Mouse (Mus musculus) adrenal gland, adult (tissue): ENCODE results near the gene Enpp6.

Experiments used
- DNase-seq, 2 experiments: peaks; one replicate each; pipeline ENCODE4 v3.0.0; 2022 to 2023; ENCODE audit warnings: low spot score in 1 of 2; ENCODE audit not compliant: inconsistent age in 2 of 2

Gene Enpp6

DNA sequence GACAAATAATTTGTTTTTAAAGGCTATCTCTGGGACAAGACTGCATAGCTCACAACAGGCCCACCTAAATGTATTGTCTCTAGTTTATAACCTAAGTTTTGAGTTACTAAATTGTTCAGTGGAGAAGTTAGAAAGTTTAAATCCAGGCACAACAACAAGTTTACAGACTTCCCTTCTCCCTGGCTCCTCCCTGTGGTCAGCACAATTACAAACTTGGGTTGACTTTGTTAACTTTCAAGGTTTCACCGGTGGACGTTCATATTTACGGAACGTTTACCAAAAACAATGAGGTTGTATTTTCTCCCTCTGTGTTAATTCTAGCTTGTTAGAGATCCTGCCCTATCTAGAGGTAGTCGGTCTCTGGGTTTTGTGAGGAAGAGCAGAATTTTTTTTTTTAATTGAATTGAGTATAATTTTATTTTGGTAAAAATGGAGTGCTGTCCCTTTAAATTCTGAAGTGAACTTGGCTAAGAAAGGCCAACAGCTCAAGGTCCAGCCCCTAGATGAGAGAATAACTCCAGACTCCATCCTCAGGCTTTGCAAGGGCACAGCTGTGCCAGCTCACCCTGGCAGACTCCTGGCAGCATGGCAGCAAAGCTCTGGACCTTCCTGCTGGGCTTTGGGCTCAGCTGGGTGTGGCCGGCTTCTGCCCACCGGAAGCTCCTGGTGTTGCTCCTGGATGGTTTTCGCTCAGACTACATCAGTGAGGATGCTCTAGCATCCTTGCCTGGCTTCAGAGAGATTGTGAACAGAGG is at the start of gene Enpp6:
Gene Enpp6 (plus strand): TSS at position 502 of the 755 bp plus-strand sequence.
- DNase-seq: peak; percentile 37 to 66

- no peak for DNase-seq
Observed at GRCm38 (mm10) chr8:46938218-46938617, 48.5 kb upstream of the Enpp6 start.

DNA sequence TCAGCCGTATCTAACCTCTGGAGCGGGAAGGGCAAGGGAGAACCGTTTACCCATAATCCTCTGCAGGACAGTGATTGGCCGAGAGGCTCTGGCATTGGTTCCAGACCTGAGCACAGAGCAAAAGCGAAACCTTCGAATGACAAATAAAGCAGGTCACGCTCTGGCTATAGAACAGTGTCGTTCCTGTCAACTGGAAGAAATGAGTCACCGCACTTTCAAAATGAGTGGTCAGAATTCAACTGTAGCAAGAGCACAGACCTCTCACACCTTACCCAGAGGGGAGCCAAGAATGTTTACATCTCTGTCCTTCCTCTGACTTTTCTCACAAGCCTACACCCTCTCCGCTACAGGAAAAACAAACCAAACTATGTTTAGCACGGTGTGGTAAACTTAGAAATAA is 45.4 kb upstream of the Enpp6 start:
- peak; percentile 53 to 81 for DNase-seq

DNA sequence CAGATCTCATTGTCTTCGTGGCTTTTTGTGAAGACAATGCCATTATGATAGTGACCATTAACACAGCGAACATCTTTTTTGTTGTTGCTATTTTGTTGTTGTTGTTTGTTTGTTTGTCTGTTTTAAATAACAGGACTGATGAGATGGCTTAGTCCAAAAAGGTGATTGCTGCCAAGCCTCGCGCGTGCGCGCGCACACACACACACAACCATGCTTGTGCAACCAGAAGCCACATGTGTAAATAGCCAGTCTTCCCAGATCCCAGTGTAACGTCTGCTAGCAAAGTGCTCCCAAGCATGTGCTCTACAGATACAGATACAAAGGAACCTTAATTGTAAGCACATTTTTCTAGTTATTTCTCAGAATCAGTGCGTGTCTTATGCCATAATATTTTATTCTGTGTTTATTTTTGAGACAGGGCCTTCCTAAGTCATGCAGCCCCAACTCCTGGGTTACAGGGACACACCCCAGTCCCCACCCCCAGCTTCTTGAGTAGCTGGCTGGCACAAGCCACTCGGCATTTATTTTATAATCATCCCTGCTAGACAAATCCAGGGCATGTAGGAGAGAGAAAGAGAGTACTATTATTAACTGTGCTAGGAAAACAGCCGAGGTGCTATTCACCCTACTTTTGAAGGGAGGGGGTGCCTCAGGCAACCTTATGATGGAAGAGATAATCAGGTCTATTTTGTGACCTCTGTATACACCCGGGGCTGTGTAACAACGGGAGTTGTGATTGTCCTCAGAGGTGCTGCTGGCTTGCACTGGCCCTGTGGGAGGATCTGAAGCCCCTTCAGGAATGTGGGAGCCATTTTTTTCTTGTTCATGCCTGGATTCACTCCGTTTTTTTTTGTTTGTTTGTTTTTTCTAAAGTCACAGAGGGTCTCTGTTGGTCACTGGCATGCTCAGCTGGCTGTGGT is 44.7 kb upstream of the Enpp6 start:
- DNase-seq: no peak

DNA sequence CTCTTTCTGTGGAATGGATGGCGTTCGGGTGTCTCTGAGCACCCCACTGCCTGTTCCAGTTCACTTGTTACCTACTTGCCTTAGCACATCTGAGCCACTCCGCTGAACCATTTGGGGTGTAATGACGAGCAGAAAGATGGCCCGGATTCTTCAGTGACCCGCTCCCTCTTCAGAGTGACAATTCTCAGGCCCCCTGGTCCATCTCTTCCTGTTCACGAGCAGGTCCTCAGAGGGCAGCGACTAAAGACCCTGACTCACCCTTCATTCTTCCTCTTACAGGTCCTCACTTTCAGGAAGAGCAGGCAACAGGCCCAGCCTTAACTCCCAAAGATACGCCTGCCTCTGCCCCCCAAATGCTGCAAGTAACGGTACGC is 44.0 kb upstream of the Enpp6 start:
- DNase-seq: no peak

DNA sequence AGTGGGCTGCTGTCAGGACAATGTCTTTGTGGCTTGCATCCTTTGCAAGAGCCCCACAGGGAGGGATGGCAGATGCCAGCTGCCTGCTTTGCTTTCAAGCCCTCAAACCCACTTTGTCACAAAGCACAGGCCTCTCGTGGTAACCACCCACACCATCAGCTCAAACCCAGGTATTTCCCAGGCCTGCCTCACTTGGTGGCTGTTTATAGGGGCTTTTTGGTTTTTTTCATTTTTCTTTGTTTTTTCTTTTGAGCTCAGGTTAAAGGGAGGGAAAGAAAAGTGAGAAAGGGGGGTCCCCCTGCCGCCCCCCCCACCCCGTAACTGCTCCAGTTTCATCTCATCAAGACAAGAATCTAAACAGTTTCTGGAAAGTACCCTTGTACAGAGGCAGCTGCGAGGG is 43.4 kb upstream of the Enpp6 start:
- no peak for DNase-seq

- DNase-seq: peak in 1 of 2 experiments; percentile 62
Observed at GRCm38 (mm10) chr8:46946181-46946580, 40.5 kb upstream of the Enpp6 start.

GRCm38 (mm10) chr8:46948091-46948757 is 38.5 kb upstream of the Enpp6 start:
- DNase-seq: no peak

DNA sequence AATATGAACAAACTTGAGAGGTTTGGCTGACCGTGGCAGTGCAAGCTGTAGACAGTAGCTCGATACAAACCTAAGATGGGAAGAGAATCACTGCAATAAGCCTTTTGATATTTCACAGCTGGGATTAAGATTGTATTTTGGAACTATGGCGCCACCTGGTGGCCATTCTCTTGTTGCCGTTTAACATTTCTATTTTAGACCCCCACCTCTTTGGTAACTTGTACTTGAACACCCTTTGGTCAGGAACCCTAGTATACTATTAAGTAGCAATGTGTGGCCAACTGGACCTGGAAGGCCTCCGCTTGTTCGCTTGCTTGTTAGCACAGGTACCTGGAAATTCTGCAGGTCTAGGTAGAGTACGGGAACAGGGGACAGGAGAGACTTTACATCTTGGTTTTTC is 33.2 kb upstream of the Enpp6 start:
- peak; percentile 50 to 87 for DNase-seq

DNA sequence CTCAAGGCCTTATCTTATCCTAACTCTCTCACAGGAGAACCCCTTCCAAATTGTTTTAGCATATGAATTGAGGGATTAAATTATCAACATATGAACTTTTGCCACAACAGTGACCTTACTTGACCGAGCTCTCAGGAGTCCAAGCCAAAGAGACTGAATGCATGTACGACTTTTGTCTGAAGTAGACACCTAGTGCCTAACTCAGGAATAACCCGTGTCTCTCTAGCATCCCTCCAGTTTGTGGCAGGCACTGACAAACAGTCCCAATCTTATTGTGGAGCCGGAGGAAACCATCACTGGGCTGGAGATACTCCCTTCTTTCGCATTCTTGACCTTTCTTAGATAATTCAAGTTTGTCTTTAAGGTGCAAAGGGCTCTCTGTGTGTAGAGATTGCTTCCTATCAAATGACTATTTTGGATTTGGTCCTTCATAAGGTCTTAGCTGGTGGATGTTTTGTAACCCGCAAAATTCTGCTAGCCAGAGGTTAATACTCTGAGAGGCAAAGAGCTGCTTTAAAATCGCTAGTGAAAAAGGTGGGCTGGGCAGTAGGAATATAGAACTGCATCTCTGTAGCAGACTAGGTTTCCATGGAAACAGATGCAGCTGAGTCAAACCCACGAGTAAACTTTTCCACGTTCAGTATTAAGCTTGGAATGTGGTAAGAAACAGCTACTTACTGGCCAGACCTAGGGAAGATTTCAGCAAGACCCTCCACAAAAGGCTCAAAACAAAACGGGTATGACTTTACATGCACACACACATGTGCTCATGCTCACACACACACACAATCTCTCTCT is 23.9 kb upstream of the Enpp6 start:
- no peak for DNase-seq

- DNase-seq: no peak
Observed at GRCm38 (mm10) chr8:46963619-46964145, 23.0 kb upstream of the Enpp6 start.

- no peak for DNase-seq
Observed at GRCm38 (mm10) chr8:46965812-46966211, 20.9 kb upstream of the Enpp6 start.

GRCm38 (mm10) chr8:46968721-46969120 is 18.0 kb upstream of the Enpp6 start:
- no peak for DNase-seq

GRCm38 (mm10) chr8:46969386-46969785 is 17.3 kb upstream of the Enpp6 start:
- no peak for DNase-seq

DNA sequence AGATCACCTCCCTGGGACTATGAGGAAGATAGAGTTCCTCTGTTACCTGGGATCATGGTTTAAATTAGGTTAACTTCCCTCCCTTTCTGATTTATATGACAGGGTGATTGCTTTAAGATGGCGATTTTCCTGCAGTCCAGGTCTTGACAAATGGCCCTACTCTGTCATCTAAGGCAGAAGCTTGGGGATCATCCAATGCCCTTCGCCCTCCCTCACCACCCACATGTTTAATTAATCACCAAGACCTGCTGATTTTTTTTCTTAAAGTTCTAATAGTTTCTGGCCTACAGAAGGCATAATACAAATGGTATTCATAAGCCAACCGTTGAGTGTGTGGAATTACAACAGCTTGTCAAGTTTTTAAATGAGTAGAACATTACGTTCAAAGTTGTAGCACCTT is 9.3 kb upstream of the Enpp6 start:
- no peak for DNase-seq

- DNase-seq: peak in 1 of 2 experiments; percentile 17
Observed at GRCm38 (mm10) chr8:46982166-46982565, 4.5 kb upstream of the Enpp6 start.

GRCm38 (mm10) chr8:46982770-46983169 is 3.9 kb upstream of the Enpp6 start:
- peak; percentile 41 to 66 for DNase-seq

GRCm38 (mm10) chr8:46984647-46985046 is 2.0 kb upstream of the Enpp6 start:
- peak in 1 of 2 experiments; percentile 16 for DNase-seq

DNA sequence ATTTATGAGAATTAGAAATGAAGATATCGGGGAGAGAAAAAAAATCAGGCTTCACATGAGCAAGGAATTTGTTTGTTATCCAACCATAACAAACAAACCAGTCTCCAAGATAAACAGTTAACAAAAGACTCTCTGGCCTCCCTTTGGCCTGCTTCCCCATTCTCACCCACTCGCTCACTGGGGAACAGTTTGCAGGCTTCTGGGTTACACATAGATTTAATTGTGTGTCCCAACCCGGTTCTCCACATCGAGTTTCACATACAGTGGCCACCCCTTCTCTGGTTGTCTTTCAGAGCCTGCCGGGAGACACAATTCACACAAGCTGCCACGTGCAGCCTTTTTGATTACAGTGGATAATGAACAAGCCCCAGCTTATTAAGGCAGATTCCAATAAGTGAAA is 1.7 kb downstream of the Enpp6 start:
- peak in 1 of 2 experiments; percentile 13 for DNase-seq

DNA sequence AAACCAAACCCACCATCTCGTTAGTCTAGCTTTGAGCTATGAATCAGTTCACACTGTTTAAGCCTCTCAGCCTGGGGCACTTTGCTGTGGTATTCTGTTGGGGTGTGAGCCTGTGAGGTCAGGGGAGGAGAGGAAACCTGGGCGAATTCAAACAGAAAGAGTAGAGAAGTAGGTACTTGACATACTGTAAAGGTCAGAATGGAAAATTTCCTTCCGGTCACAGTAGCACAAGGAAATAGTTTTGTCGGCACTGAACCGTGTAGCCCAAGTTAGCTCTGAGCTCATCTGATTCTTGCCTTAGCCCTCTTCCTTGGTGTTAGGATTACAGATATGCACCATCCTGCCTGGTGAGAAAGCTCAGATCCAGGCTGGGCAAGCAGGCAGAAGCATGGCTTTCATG is 4.4 kb downstream of the Enpp6 start:
- DNase-seq: peak in 1 of 2 experiments; percentile 31
